Mouse (Mus musculus): ENCODE measurements around the gene Lgals1. TPM values are rescaled to one million over a fixed set of nuclear protein-coding genes. Genes with fewer than 3 reads are reported as not detected.

Gene Lgals1
- total and polyA plus RNA-seq, 3 experiments, result 646 to 1,010 (median 974) TPM

Other genes with a start within 250 kb of the Lgals1 start
- gene Elfn2, start 208.0 kb upstream of the Lgals1 start, total RNA-seq (2012; rRNA removed), result 0.04 and 0.49 TPM in 2 replicates
- gene Elfn2, start 208.0 kb upstream of the Lgals1 start, polyA plus RNA-seq (2012; ENCODE audit: insufficient read depth in 1 of 2, insufficient read length in 2 of 2, low read depth in 1 of 2, low replicate concordance in 2 of 2, missing spikeins in 1 of 2), result under 1 TPM in 1 of 2 experiments, not detected in 1; 0.15 TPM
- 11.5 and 17.8 TPM in 2 replicates for gene Mfng, start 153.2 kb upstream of the Lgals1 start, total RNA-seq (2012; rRNA removed)
- 10 to 100 TPM in 1 of 2 experiments, not detected in 1; 27.1 TPM for gene Mfng, start 153.2 kb upstream of the Lgals1 start, polyA plus RNA-seq (2012; ENCODE audit: insufficient read depth in 1 of 2, insufficient read length in 2 of 2, low read depth in 1 of 2, low replicate concordance in 2 of 2, missing spikeins in 1 of 2)
- not detected in 2 replicates for gene Card10, start 123.7 kb upstream of the Lgals1 start, total RNA-seq (2012; rRNA removed)
- gene Card10, start 123.7 kb upstream of the Lgals1 start, polyA plus RNA-seq (2012; ENCODE audit: insufficient read depth in 1 of 2, insufficient read length in 2 of 2, low read depth in 1 of 2, low replicate concordance in 2 of 2, missing spikeins in 1 of 2), result not detected
- gene Cdc42ep1, start 84.1 kb upstream of the Lgals1 start, total RNA-seq (2012; rRNA removed), result 0.04 TPM in 1 of 2 replicates, not detected in the other
- gene Cdc42ep1, start 84.1 kb upstream of the Lgals1 start, polyA plus RNA-seq (2012; ENCODE audit: insufficient read depth in 1 of 2, insufficient read length in 2 of 2, low read depth in 1 of 2, low replicate concordance in 2 of 2, missing spikeins in 1 of 2), result 1 to 10 TPM in 1 of 2 experiments, not detected in 1; 1.7 TPM
- gene Lgals2, start 71.2 kb upstream of the Lgals1 start, total RNA-seq (2012; rRNA removed), result not detected in 2 replicates
- not detected for gene Lgals2, start 71.2 kb upstream of the Lgals1 start, polyA plus RNA-seq (2012; ENCODE audit: insufficient read depth in 1 of 2, insufficient read length in 2 of 2, low read depth in 1 of 2, low replicate concordance in 2 of 2, missing spikeins in 1 of 2)
- gene Gga1, start 49.5 kb upstream of the Lgals1 start, total RNA-seq (2012; rRNA removed), result 16.1 and 18.2 TPM in 2 replicates
- 10 to 100 TPM in 1 of 2 experiments, not detected in 1; 48.1 TPM for gene Gga1, start 49.5 kb upstream of the Lgals1 start, polyA plus RNA-seq (2012; ENCODE audit: insufficient read depth in 1 of 2, insufficient read length in 2 of 2, low read depth in 1 of 2, low replicate concordance in 2 of 2, missing spikeins in 1 of 2)
- 0.27 TPM in 1 of 2 replicates, not detected in the other for gene Gm49510, start 27.1 kb upstream of the Lgals1 start, total RNA-seq (2012; rRNA removed)
- under 1 TPM in 1 of 2 experiments, not detected in 1; 0.17 TPM for gene Gm49510, start 27.1 kb upstream of the Lgals1 start, polyA plus RNA-seq (2012; ENCODE audit: insufficient read depth in 1 of 2, insufficient read length in 2 of 2, low read depth in 1 of 2, low replicate concordance in 2 of 2, missing spikeins in 1 of 2)
- gene Sh3bp1, start 27.0 kb upstream of the Lgals1 start, total RNA-seq (2012; rRNA removed), result 17.1 and 21.0 TPM in 2 replicates
- gene Sh3bp1, start 27.0 kb upstream of the Lgals1 start, polyA plus RNA-seq (2012; ENCODE audit: insufficient read depth in 1 of 2, insufficient read length in 2 of 2, low read depth in 1 of 2, low replicate concordance in 2 of 2, missing spikeins in 1 of 2), result 10 to 100 TPM in 1 of 2 experiments, not detected in 1; 80.2 TPM
- 16.7 and 21.5 TPM in 2 replicates for gene Pdxp, start 12.8 kb upstream of the Lgals1 start, total RNA-seq (2012; rRNA removed)
- 10 to 100 TPM in 1 of 2 experiments, not detected in 1; 25.4 TPM for gene Pdxp, start 12.8 kb upstream of the Lgals1 start, polyA plus RNA-seq (2012; ENCODE audit: insufficient read depth in 1 of 2, insufficient read length in 2 of 2, low read depth in 1 of 2, low replicate concordance in 2 of 2, missing spikeins in 1 of 2)
- 39.0 and 40.8 TPM in 2 replicates for gene Nol12, start 8.2 kb downstream of the Lgals1 start, total RNA-seq (2012; rRNA removed)
- 100 to 1,000 TPM in 1 of 2 experiments, not detected in 1; 127 TPM for gene Nol12, start 8.2 kb downstream of the Lgals1 start, polyA plus RNA-seq (2012; ENCODE audit: insufficient read depth in 1 of 2, insufficient read length in 2 of 2, low read depth in 1 of 2, low replicate concordance in 2 of 2, missing spikeins in 1 of 2)
- 18.4 and 21.3 TPM in 2 replicates for gene Triobp, start 21.0 kb downstream of the Lgals1 start, total RNA-seq (2012; rRNA removed)
- 10 to 100 TPM in 1 of 2 experiments, not detected in 1; 31.3 TPM for gene Triobp, start 21.0 kb downstream of the Lgals1 start, polyA plus RNA-seq (2012; ENCODE audit: insufficient read depth in 1 of 2, insufficient read length in 2 of 2, low read depth in 1 of 2, low replicate concordance in 2 of 2, missing spikeins in 1 of 2)
- gene H1f0, start 101.7 kb downstream of the Lgals1 start, total RNA-seq (2012; rRNA removed), result 28.2 and 33.5 TPM in 2 replicates
- 100 to 1,000 TPM in 1 of 2 experiments, 10 to 100 TPM in 1; 46.8 to 213 TPM for gene H1f0, start 101.7 kb downstream of the Lgals1 start, polyA plus RNA-seq (2012; ENCODE audit: insufficient read depth in 1 of 2, insufficient read length in 2 of 2, low read depth in 1 of 2, low replicate concordance in 2 of 2, missing spikeins in 1 of 2)
- 2.5 and 2.6 TPM in 2 replicates for gene Galr3, start 115.2 kb downstream of the Lgals1 start, total RNA-seq (2012; rRNA removed)
- gene Galr3, start 115.2 kb downstream of the Lgals1 start, polyA plus RNA-seq (2012; ENCODE audit: insufficient read depth in 1 of 2, insufficient read length in 2 of 2, low read depth in 1 of 2, low replicate concordance in 2 of 2, missing spikeins in 1 of 2), result 1 to 10 TPM in 1 of 2 experiments, not detected in 1; 4.5 TPM
- 42.3 and 43.4 TPM in 2 replicates for gene Ankrd54, start 136.2 kb downstream of the Lgals1 start, total RNA-seq (2012; rRNA removed)
- 10 to 100 TPM in 1 of 2 experiments, not detected in 1; 62.2 TPM for gene Ankrd54, start 136.2 kb downstream of the Lgals1 start, polyA plus RNA-seq (2012; ENCODE audit: insufficient read depth in 1 of 2, insufficient read length in 2 of 2, low read depth in 1 of 2, low replicate concordance in 2 of 2, missing spikeins in 1 of 2)
- 394 and 395 TPM in 2 replicates for gene Eif3l, start 148.5 kb downstream of the Lgals1 start, total RNA-seq (2012; rRNA removed)
- gene Eif3l, start 148.5 kb downstream of the Lgals1 start, polyA plus RNA-seq (2012; ENCODE audit: insufficient read depth in 1 of 2, insufficient read length in 2 of 2, low read depth in 1 of 2, low replicate concordance in 2 of 2, missing spikeins in 1 of 2), result 100 to 1,000 TPM; 301 to 442 TPM
- gene Micall1, start 182.2 kb downstream of the Lgals1 start, total RNA-seq (2012; rRNA removed), result 4.1 and 4.8 TPM in 2 replicates
- 10 to 100 TPM in 1 of 2 experiments, not detected in 1; 13.5 TPM for gene Micall1, start 182.2 kb downstream of the Lgals1 start, polyA plus RNA-seq (2012; ENCODE audit: insufficient read depth in 1 of 2, insufficient read length in 2 of 2, low read depth in 1 of 2, low replicate concordance in 2 of 2, missing spikeins in 1 of 2)
- 362 and 423 TPM in 2 replicates for gene Polr2f, start 214.3 kb downstream of the Lgals1 start, total RNA-seq (2012; rRNA removed)
- 100 to 1,000 TPM in 1 of 2 experiments, not detected in 1; 510 TPM for gene Polr2f, start 214.3 kb downstream of the Lgals1 start, polyA plus RNA-seq (2012; ENCODE audit: insufficient read depth in 1 of 2, insufficient read length in 2 of 2, low read depth in 1 of 2, low replicate concordance in 2 of 2, missing spikeins in 1 of 2)
- 4.0 and 4.9 TPM in 2 replicates for gene 1700088E04Rik, start 214.5 kb downstream of the Lgals1 start, total RNA-seq (2012; rRNA removed)
- 1 to 10 TPM in 1 of 2 experiments, not detected in 1; 9.3 TPM for gene 1700088E04Rik, start 214.5 kb downstream of the Lgals1 start, polyA plus RNA-seq (2012; ENCODE audit: insufficient read depth in 1 of 2, insufficient read length in 2 of 2, low read depth in 1 of 2, low replicate concordance in 2 of 2, missing spikeins in 1 of 2)
- gene Sox10, start 238.5 kb downstream of the Lgals1 start, total RNA-seq (2012; rRNA removed), result not detected in 2 replicates
- gene Sox10, start 238.5 kb downstream of the Lgals1 start, polyA plus RNA-seq (2012; ENCODE audit: insufficient read depth in 1 of 2, insufficient read length in 2 of 2, low read depth in 1 of 2, low replicate concordance in 2 of 2, missing spikeins in 1 of 2), result not detected

All from MEL (cell line).